Mouse (Mus musculus): ENCODE data around the gene Obscn. TPM values are rescaled to one million over a fixed set of nuclear protein-coding genes. Genes with fewer than 3 reads are reported as not detected.

Gene Obscn
- polyA plus RNA-seq, 1 experiment from 2014 or later, result 0.31 TPM

DNA sequence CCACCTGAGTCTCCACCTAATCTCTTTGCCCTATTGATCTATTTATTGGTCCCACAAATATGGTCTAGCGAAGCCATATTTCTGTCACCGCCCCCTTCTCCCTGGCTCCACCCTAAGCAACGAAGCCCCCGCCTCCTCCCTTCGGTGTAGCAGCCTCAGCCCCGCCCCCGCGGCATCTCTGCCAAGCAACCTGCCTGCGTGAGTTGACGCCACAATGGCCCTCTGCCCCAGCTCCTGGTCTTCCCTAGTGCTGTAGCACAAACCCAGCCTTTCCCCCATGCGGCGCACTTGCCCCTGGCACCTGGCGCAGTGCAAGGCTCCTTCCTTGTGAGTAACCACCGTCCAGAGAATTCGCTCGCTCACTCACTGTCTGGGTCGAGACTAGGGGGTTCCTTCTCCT, 172.7 kb downstream of the Obscn start:
- Histone ChIP-seq H3K27me3 (ENCODE audit: insufficient read depth, low read length) (peaks cover 4% of the 10 kb centered on the region; the same call in 1 of the 2 replicates), H3K9me3 (ENCODE audit: low read length) (no peaks in the 10 kb centered on the region), H3K4me2 (ENCODE audit: low read depth, low read length) (no peak overlapping the region), H3K9ac (replicated peaks) (no peak overlapping the region), H3K4me1 (ENCODE audit: insufficient read depth) (peaks cover 20% of the 10 kb centered on the region), H3K4me3 (ENCODE audit: low read depth, low read length) (no peak overlapping the region), H3K36me3 (replicated peaks; ENCODE audit: insufficient read depth, low read length) (no peaks in the 10 kb centered on the region), H3K27ac (ENCODE audit: low read depth) (no peak overlapping the region)
- WGBS (ENCODE audit: insufficient replicate concordance), result 39% methylated on average over 17 of the region's 17 CpGs
- TF ChIP-seq CTCF (IDR thresholded peaks at IDR 0.05; ENCODE audit: low read depth) (no peak), EP300 (IDR thresholded peaks at IDR 0.05; ENCODE audit: low read depth) (no peak)
- ATAC-seq, result no peak
- DNase-seq, result peak; percentile 75

DNA sequence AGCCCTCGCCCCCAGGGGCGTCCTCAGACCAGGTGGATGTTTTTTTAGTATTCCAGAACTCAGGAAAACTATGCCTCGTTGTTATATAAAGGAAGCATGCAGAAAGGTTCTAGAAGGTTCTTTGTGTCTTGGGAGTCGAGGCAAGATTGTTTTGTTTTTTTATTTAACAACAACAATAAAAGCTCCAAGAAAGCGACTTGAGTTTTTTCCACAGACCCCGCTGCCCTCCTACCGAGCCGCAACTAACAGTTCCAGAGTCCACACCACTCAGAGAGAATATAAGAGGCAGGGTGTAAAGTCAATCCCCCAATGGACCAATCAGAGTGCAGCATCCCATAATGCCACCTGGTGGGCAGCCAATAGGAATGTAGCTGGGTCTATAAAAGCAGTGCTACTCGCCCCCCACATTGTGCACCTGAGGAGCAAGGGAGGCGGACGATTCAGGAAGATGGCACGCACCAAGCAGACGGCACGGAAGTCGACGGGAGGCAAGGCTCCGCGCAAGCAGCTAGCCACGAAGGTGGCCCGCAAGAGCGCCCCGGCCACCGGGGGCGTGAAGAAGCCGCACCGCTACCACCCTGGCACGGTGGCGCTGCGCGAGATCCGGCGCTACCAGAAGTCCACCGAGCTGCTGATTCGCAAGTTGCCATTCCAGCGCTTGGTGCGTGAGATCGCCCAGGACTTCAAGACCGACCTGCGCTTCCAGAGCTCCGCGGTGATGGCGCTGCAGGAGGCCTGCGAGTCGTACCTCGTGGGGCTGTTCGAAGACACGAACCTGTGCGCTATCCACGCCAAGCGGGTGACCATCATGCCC, 174.6 kb downstream of the Obscn start:
- DNase-seq, result no peak
- Histone ChIP-seq H3K9ac (replicated peaks) (no peak overlapping the region), H3K9me3 (ENCODE audit: low read length) (no peaks in the 10 kb centered on the region), H3K27me3 (ENCODE audit: insufficient read depth, low read length) (peaks cover 4% of the 10 kb centered on the region; the same call in 1 of the 2 replicates), H3K36me3 (replicated peaks; ENCODE audit: insufficient read depth, low read length) (peaks cover 13% of the 10 kb centered on the region), H3K4me2 (ENCODE audit: low read depth, low read length) (no peak overlapping the region), H3K4me3 (ENCODE audit: low read depth, low read length) (no peak overlapping the region), H3K27ac (ENCODE audit: low read depth) (no peak overlapping the region), H3K4me1 (ENCODE audit: insufficient read depth) (peaks cover 34% of the 10 kb centered on the region)
- TF ChIP-seq EP300 (IDR thresholded peaks at IDR 0.05; ENCODE audit: low read depth) (no peak), CTCF (IDR thresholded peaks at IDR 0.05; ENCODE audit: low read depth) (no peak)
- 63% methylated on average over 47 of the region's 50 CpGs for WGBS (ENCODE audit: insufficient replicate concordance)
- no peak for ATAC-seq

DNA sequence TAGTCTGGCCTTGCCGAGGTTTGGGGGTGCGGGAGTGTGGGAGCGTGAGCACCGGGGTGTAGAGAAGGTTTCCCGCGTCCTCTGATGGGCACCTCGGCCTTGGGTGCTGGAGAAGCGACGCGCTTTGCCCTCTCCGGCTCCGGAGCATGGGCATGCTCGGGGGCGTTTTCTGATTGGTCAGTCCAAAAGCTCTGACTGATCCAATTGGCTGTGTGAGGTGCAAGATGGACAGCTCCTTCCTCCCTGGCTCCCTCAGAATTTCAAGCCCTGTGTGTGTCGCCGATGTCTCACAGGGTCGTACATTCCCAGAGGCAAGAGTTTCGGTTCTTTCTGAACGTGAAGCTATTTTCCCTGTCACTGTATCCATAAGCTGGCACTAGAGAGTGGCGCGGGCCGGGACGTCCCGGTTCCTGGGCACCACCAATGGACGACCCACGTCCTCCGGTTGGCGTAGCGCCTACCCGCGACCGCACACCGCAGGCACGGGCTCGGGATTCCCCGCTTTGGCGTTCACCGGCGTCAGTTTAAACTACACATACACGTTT, 176.2 kb downstream of the Obscn start:
- peak overlapping the region; percentile 84 for H3K4me2 ChIP-seq (ENCODE audit: low read depth, low read length)
- H3K27me3 ChIP-seq (ENCODE audit: insufficient read depth, low read length), result peaks cover 4% of the 10 kb centered on the region; the same call in 1 of the 2 replicates
- H3K27ac ChIP-seq (ENCODE audit: low read depth), result peak overlapping the region; percentile 70
- peak overlapping the region; percentile 89 for H3K4me3 ChIP-seq (ENCODE audit: low read depth, low read length)
- H3K36me3 ChIP-seq (replicated peaks; ENCODE audit: insufficient read depth, low read length), result peaks cover 19% of the 10 kb centered on the region
- ATAC-seq (peak; percentile 88), DNase-seq (peak; percentile 87)
- no peak for TF ChIP-seq EP300 (IDR thresholded peaks at IDR 0.05; ENCODE audit: low read depth)
- peak; percentile 54 for TF ChIP-seq CTCF (IDR thresholded peaks at IDR 0.05; ENCODE audit: low read depth)
- peak overlapping the region; percentile 58 for H3K9ac ChIP-seq (replicated peaks)
- H3K4me1 ChIP-seq (ENCODE audit: insufficient read depth), result peaks cover 35% of the 10 kb centered on the region
- no peaks in the 10 kb centered on the region for H3K9me3 ChIP-seq (ENCODE audit: low read length)
- 6% methylated on average over 40 of the region's 40 CpGs for WGBS (ENCODE audit: insufficient replicate concordance)

DNA sequence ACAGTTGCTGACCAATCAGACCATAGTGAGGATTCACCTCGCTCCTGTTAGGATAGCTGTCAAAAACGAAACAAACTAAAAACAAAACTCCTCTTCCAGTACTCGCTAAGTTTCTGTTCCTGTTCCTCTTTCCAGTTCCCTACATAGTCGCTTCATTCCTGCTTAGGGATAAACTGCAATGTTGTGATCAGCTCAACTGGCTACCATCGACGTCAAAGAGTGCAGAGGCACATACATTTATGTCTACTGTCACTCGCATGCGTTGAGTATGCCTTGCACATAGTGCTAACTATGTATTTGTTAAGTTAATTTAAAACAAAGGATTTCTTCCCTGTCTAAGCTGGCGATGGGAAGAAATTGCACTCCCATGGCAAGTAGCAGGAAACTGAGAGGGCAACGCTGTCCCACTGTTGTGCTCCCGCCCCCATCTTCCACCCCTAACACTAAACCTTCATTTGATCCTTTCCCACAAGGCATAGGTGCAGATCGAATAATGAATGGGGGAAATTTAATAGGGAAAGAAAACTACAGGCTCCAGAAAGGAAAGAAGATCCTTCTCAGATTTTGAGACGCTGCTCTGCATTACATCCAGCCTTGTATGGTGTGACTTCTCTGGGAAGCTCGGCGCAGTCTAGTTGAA, 176.9 kb downstream of the Obscn start:
- peak overlapping the region; percentile 89 for H3K4me3 ChIP-seq (ENCODE audit: low read depth, low read length)
- no peaks in the 10 kb centered on the region for H3K9me3 ChIP-seq (ENCODE audit: low read length)
- peak overlapping the region; percentile 70 for H3K27ac ChIP-seq (ENCODE audit: low read depth)
- DNase-seq, result no peak
- peaks cover 33% of the 10 kb centered on the region for H3K4me1 ChIP-seq (ENCODE audit: insufficient read depth)
- no peak for ATAC-seq
- WGBS (ENCODE audit: insufficient replicate concordance), result 15% methylated on average over 15 of the region's 15 CpGs
- H3K9ac ChIP-seq (replicated peaks), result peak overlapping the region; percentile 58
- TF ChIP-seq CTCF (IDR thresholded peaks at IDR 0.05; ENCODE audit: low read depth) (no peak), EP300 (IDR thresholded peaks at IDR 0.05; ENCODE audit: low read depth) (peak; percentile 24; the same call in 1 of the 2 replicates)
- peak overlapping the region; percentile 84 for H3K4me2 ChIP-seq (ENCODE audit: low read depth, low read length)
- H3K27me3 ChIP-seq (ENCODE audit: insufficient read depth, low read length), result peaks cover 4% of the 10 kb centered on the region; the same call in 1 of the 2 replicates
- H3K36me3 ChIP-seq (replicated peaks; ENCODE audit: insufficient read depth, low read length), result peaks cover 19% of the 10 kb centered on the region

DNA sequence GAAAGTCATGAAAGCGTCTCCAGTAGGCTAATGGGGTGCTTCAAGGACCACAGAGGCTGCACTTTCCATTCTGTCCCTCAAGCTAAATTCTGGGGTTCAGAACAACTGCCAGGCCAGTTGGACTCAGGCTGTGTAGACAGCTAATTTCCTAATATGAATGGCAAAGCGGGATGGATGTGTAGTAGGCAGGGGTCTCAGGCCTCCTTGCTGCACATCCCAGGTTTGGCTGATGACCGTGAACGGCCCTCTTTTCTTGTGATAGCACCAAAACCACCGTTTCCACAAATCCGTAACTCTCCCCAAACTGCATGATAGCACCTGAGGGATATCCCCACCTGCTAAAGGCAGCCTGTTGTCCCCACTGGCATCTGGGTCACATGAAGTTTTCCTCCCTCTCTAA, 177.7 kb downstream of the Obscn start:
- peak overlapping the region; percentile 46; the same call in 1 of the 2 replicates for H3K9ac ChIP-seq (replicated peaks)
- no peak for ATAC-seq
- no peak for DNase-seq
- TF ChIP-seq EP300 (IDR thresholded peaks at IDR 0.05; ENCODE audit: low read depth) (no peak), CTCF (IDR thresholded peaks at IDR 0.05; ENCODE audit: low read depth) (no peak)
- H3K4me1 ChIP-seq (ENCODE audit: insufficient read depth), result peaks cover 32% of the 10 kb centered on the region
- no peaks in the 10 kb centered on the region for H3K9me3 ChIP-seq (ENCODE audit: low read length)
- H3K36me3 ChIP-seq (replicated peaks; ENCODE audit: insufficient read depth, low read length), result peaks cover 19% of the 10 kb centered on the region
- 87% methylated on average over 6 of the region's 6 CpGs for WGBS (ENCODE audit: insufficient replicate concordance)
- H3K4me3 ChIP-seq (ENCODE audit: low read depth, low read length), result peak overlapping the region; percentile 89
- H3K4me2 ChIP-seq (ENCODE audit: low read depth, low read length), result peak overlapping the region; percentile 84
- peaks cover 4% of the 10 kb centered on the region; the same call in 1 of the 2 replicates for H3K27me3 ChIP-seq (ENCODE audit: insufficient read depth, low read length)
- H3K27ac ChIP-seq (ENCODE audit: low read depth), result peak overlapping the region; percentile 70

All from liver, postnatal 0 days (tissue).